Mouse (Mus musculus) MEL (cell line): ENCODE data around the gene Napa. TPM values are rescaled to one million over a fixed set of nuclear protein-coding genes. Genes with fewer than 3 reads are reported as not detected.
A peak's percentile ranks its signal among the peaks of the same experiment; 100 is the strongest.

Experiments used
- DNase-seq: peaks from one replicate; pipeline ENCODE4 v3.0.0; 2011; ENCODE audit warnings: low read depth, low spot score
- H3K27ac ChIP-seq: 2 replicates; pipeline ENCODE4 v1.5.1; 2012; ENCODE audit warnings: low read depth, mild to moderate bottlenecking, control low read depth, low read length, moderate library complexity; ENCODE audit not compliant: control insufficient read depth
- H3K27me3 ChIP-seq, 2 experiments: fragments of 150-350 bp in 1 of 2; sonication (generic) in 1 of 2; 2 replicates each; pipeline ENCODE4 v1.6.1; 2012; ENCODE audit warnings: low read length in 2 of 2, mild to moderate bottlenecking in 2 of 2, improper control_type of control experiment in 1 of 2, moderate library complexity in 1 of 2; ENCODE audit not compliant: insufficient read depth in 2 of 2, control insufficient read depth in 1 of 2
- H3K36me3 ChIP-seq, 2 experiments: 2 replicates each; pipeline ENCODE4 v1.6.1; 2012 to 2014; ENCODE audit warnings: low read length in 2 of 2, improper control_type of control experiment in 1 of 2, inconsistent platforms in 1 of 2, mild to moderate bottlenecking in 1 of 2; ENCODE audit not compliant: insufficient read depth in 2 of 2, control insufficient read depth in 1 of 2
- H3K4me1 ChIP-seq, 2 experiments: fragments of 150-350 bp in 1 of 2; sonication (generic) in 1 of 2; 2 replicates each; pipeline ENCODE4 v1.6.1; 2012; ENCODE audit warnings: low read length in 2 of 2, improper control_type of control experiment in 1 of 2, mild to moderate bottlenecking in 1 of 2; ENCODE audit not compliant: insufficient read depth in 2 of 2, control insufficient read depth in 1 of 2
- H3K4me3 ChIP-seq, 2 experiments: fragments of 150-350 bp in 1 of 2; sonication (generic) in 1 of 2; 2 replicates each; pipeline ENCODE4 v1.5.1; 2012; ENCODE audit warnings: low read depth in 2 of 2, low read length in 2 of 2, mild to moderate bottlenecking in 2 of 2, moderate library complexity in 2 of 2, control low read depth in 1 of 2, improper control_type of control experiment in 1 of 2; ENCODE audit not compliant: control insufficient read depth in 1 of 2, insufficient read depth in 1 of 2
- H3K79me2 ChIP-seq: 2 replicates; pipeline ENCODE4 v1.6.1; 2012; ENCODE audit warnings: mild to moderate bottlenecking, low read length, moderate library complexity; ENCODE audit not compliant: control insufficient read depth, poor library complexity, insufficient read depth
- H3K9ac ChIP-seq: 2 replicates; pipeline ENCODE4 v1.6.1; 2012; ENCODE audit warnings: low read depth, mild to moderate bottlenecking, control low read depth, low read length, moderate library complexity; ENCODE audit not compliant: control insufficient read depth, poor library complexity, severe bottlenecking
- H3K9me3 ChIP-seq: fragments of 150-350 bp; sonication (generic); replicated peaks from 2 replicates; pipeline ENCODE4 v1.6.1; 2012; ENCODE audit warnings: mild to moderate bottlenecking, low read length, improper control_type of control experiment, moderate library complexity; ENCODE audit not compliant: insufficient read depth
- BHLHE40 ChIP-seq: IDR thresholded peaks from 2 replicates; pipeline ENCODE4 v1.6.1; 2012; ENCODE audit warnings: low read depth, mild to moderate bottlenecking, inconsistent platforms, low read length, improper control_type of control experiment, borderline replicate concordance
- CTCF ChIP-seq, 3 experiments: IDR thresholded peaks in 2 of 3; conservative IDR thresholded peaks in 1 of 3; 2 replicates each; pipeline ENCODE4 v1.5.1; 2011 to 2012; ENCODE audit warnings: low read length in 3 of 3, low read depth in 2 of 3, mild to moderate bottlenecking in 2 of 3, improper control_type of control experiment in 1 of 3, inconsistent platforms in 1 of 3, mixed read lengths in 1 of 3, moderate library complexity in 1 of 3; ENCODE audit not compliant: control insufficient read depth in 1 of 3, insufficient read depth in 1 of 3, poor library complexity in 1 of 3, severe bottlenecking in 1 of 3
- E2F4 ChIP-seq: IDR thresholded peaks from 2 replicates; pipeline ENCODE4 v1.6.1; 2011; ENCODE audit warnings: low read depth, low read length, improper control_type of control experiment, borderline replicate concordance
- ELF1 ChIP-seq: IDR thresholded peaks from 2 replicates; pipeline ENCODE4 v1.6.1; 2014; ENCODE audit warnings: low read depth, mild to moderate bottlenecking, inconsistent platforms, low read length, improper control_type of control experiment, moderate library complexity
- EP300 ChIP-seq, 2 experiments: IDR thresholded peaks; 2 replicates each; pipeline ENCODE4 v1.6.1; 2011; ENCODE audit warnings: improper control_type of control experiment in 2 of 2, low read length in 2 of 2, low read depth in 1 of 2, mild to moderate bottlenecking in 1 of 2
- ETS1 ChIP-seq: IDR thresholded peaks from 2 replicates; pipeline ENCODE4 v1.6.1; 2012; ENCODE audit warnings: low read depth, mild to moderate bottlenecking, inconsistent platforms, low read length, improper control_type of control experiment, moderate library complexity
- GATA1 ChIP-seq: IDR thresholded peaks from 2 replicates; pipeline ENCODE4 v1.6.1; 2011; ENCODE audit warnings: low read depth, low read length, improper control_type of control experiment
- HCFC1 ChIP-seq: IDR thresholded peaks from 2 replicates; pipeline ENCODE4 v1.6.1; 2012; ENCODE audit warnings: low read depth, mild to moderate bottlenecking, inconsistent platforms, low read length, improper control_type of control experiment, moderate library complexity
- MAX ChIP-seq: IDR thresholded peaks from 2 replicates; pipeline ENCODE4 v1.6.1; 2011; ENCODE audit warnings: low read length, improper control_type of control experiment
- MXI1 ChIP-seq: IDR thresholded peaks from 2 replicates; pipeline ENCODE4 v1.6.1; 2011; ENCODE audit warnings: mild to moderate bottlenecking, low read depth, low read length, improper control_type of control experiment
- MYB ChIP-seq: IDR thresholded peaks from 2 replicates; pipeline ENCODE4 v1.6.1; 2011; ENCODE audit warnings: mild to moderate bottlenecking, low read depth, low read length, improper control_type of control experiment
- NELFE ChIP-seq: IDR thresholded peaks from 2 replicates; pipeline ENCODE4 v1.6.1; 2011; ENCODE audit warnings: low read depth, low read length, improper control_type of control experiment
- SIN3A ChIP-seq: IDR thresholded peaks from 2 replicates; pipeline ENCODE4 v1.6.1; 2012; ENCODE audit warnings: low read length, improper control_type of control experiment, inconsistent platforms
- SMC3 ChIP-seq: IDR thresholded peaks from 2 replicates; pipeline ENCODE4 v1.6.1; 2011; ENCODE audit warnings: low read depth, low read length, improper control_type of control experiment
- TBP ChIP-seq: IDR thresholded peaks from 2 replicates; pipeline ENCODE4 v1.8.0; 2011; ENCODE audit warnings: low read depth, low read length, improper control_type of control experiment
- TCF12 ChIP-seq: IDR thresholded peaks from 2 replicates; pipeline ENCODE4 v1.6.1; 2014; ENCODE audit warnings: low read depth, mild to moderate bottlenecking, inconsistent platforms, low read length, improper control_type of control experiment, moderate library complexity
- ZC3H11A ChIP-seq: IDR thresholded peaks from 2 replicates; pipeline ENCODE4 v1.6.1; 2012; ENCODE audit warnings: low read depth, mild to moderate bottlenecking, inconsistent platforms, low read length, improper control_type of control experiment
- ZMIZ1 ChIP-seq: IDR thresholded peaks from 2 replicates; pipeline ENCODE4 v1.6.1; 2012; ENCODE audit warnings: low read depth, mild to moderate bottlenecking, inconsistent platforms, low read length, improper control_type of control experiment, moderate library complexity
- ZNF384 ChIP-seq: IDR thresholded peaks from 2 replicates; pipeline ENCODE4 v1.6.1; 2012; ENCODE audit warnings: low read depth, mild to moderate bottlenecking, inconsistent platforms, low read length, improper control_type of control experiment
- polyA plus RNA-seq, 2 experiments: library from polyadenylated mRNA; stranded (reverse) in 1 of 2; unstranded in 1 of 2; fragments of >175 nt in 1 of 2; fragments of >200 nt in 1 of 2; gene quantifications; 2 replicates each; pipeline versions ENCODE4 v1.2.1 to v1.2.4; 2012; ENCODE audit warnings: low replicate concordance in 2 of 2, low read depth in 1 of 2; ENCODE audit not compliant: insufficient read length in 2 of 2, insufficient read depth in 1 of 2, missing spikeins in 1 of 2
- total RNA-seq: library from RNA; depleted of rRNA; stranded (reverse); fragments of 300-350 nt; gene quantifications from 2 replicates; pipeline ENCODE4 v1.2.3, GENCODE M21; 2012

Gene Napa
- total and polyA plus RNA-seq, 3 experiments: 56.1 to 132 TPM; not detected in 1

DNA sequence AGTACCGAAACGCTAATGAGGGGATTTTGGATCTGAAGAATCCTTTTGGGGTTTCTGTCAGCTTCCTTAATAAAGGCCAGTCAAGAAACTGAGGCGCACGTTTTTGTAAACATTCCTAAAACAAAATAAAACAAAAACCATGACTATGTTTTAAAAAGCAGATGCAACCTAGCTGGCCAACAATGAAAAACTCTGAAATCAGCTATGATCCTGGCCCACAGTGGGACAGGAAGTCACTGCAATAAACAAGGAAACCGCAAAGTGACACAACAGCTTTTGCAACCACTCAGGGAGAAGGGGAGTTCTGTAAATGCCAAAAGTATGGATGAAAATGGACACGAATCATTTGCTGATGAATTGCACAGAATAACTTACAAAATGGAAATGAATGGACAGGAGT is 45.2 kb upstream of the Napa start:
- peaks cover 0 to 19% of the 10 kb centered on the region in 2 experiments; a peak in 2 of 4 replicates for H3K36me3 ChIP-seq
- peak overlapping the region; percentile 42 to 46 for H3K4me3 ChIP-seq
- no peaks in the 10 kb centered on the region for H3K9me3 ChIP-seq
- H3K9ac ChIP-seq: peak overlapping the region; percentile 47
- DNase-seq: peak; percentile 84
- H3K27me3 ChIP-seq: no peaks in the 10 kb centered on the region
- H3K27ac ChIP-seq: peak overlapping the region; percentile 51
- peak; percentile 63 for TF ChIP-seq SIN3A
- TF ChIP-seq NELFE: peak; percentile 36; the same call in 1 of the 2 replicates
- TF ChIP-seq MXI1: peak; percentile 54; the same call in 1 of the 2 replicates
- peak; percentile 16; the same call in 1 of the 2 replicates for TF ChIP-seq HCFC1
- peak; percentile 62 for TF ChIP-seq ELF1
- no peak for TF ChIP-seq MAX
- TF ChIP-seq ETS1: peak; percentile 61
- no peak for TF ChIP-seq EP300 (IDR thresholded peaks at IDR 0.05; ENCODE audit: low read depth in 1 of 2, low read length in 2 of 2)
- 0 out of 2 replicates have a peak, but pooled peaks have one; percentile 16 for TF ChIP-seq TBP
- peak; percentile 24; the same call in 1 of the 2 replicates for TF ChIP-seq TCF12
- 0 out of 2 replicates have a peak, but pooled peaks have one; percentile 5 for TF ChIP-seq ZMIZ1
- H3K79me2 ChIP-seq: peaks cover 23% of the 10 kb centered on the region
- H3K4me1 ChIP-seq: peaks cover 2 to 23% of the 10 kb centered on the region in 2 experiments; a peak in 2 of 4 replicates

DNA sequence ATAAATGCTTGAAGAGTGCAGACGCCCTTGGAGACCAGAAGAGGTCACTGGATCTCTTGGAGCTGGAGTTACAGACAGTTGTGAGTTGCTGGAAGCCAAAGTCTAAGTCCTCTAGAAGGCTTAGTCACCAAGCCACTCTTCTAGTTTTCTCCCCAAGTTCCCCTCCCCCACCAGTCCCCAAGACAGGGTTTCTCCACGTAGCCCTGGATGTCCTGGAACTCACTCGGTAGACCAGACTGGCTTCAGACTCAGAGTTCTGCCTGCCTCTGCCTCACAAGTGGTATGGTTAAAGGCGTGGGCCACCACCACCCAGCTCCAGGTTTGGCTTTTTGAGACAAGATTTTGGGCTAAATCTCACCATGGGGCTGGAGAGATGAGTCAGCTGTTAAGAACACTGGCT is 43.3 kb upstream of the Napa start:
- no peak overlapping the region for H3K27ac ChIP-seq
- peak in 1 of 3 experiments; percentile 8; a peak in 1 of 6 replicates for TF ChIP-seq CTCF (IDR thresholded peaks at IDR 0.05 in 2 of 3, conservative IDR thresholded peaks at IDR 0.05 in 1 of 3; ENCODE audit: control insufficient read depth in 1 of 3, insufficient read depth in 1 of 3, low read depth in 2 of 3, low read length in 3 of 3, poor library complexity in 1 of 3, severe bottlenecking in 1 of 3)
- TF ChIP-seq MYB: no peak
- peak; percentile 32 for DNase-seq
- H3K9me3 ChIP-seq: no peaks in the 10 kb centered on the region
- no peak overlapping the region for H3K9ac ChIP-seq
- no peak overlapping the region for H3K4me3 ChIP-seq
- peaks cover 7% of the 10 kb centered on the region for H3K79me2 ChIP-seq
- H3K36me3 ChIP-seq: peaks cover 0 to 16% of the 10 kb centered on the region in 2 experiments; a peak in 2 of 4 replicates
- 0 out of 4 replicates have a peak, but pooled peaks cover 0 to under 1% of the 10 kb centered on the region in 2 experiments for H3K27me3 ChIP-seq
- peaks cover 2 to 19% of the 10 kb centered on the region in 2 experiments; a peak in 2 of 4 replicates for H3K4me1 ChIP-seq

DNA sequence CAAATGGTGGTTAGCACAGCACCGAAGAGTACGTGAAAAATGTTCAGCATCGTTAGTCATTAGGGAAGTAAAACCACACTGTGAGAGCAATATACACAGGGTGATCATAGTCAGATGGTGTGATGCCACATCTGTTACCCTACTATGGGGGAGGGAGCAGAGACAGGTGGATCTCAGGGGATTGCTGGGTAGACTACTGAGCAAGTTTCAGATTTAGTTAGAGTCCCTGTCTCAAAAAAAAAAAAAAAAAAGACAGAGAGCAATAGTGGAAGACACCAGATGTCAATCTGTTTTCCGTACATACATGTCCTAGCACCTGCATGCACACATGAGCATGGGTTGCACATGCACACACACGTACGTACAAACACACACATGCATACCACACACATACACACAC is 42.6 kb upstream of the Napa start:
- Histone ChIP-seq H3K4me3 (no peak overlapping the region), H3K79me2 (peaks cover under 1% of the 10 kb centered on the region), H3K27me3 (0 out of 4 replicates have a peak, but pooled peaks cover 0 to 2% of the 10 kb centered on the region in 2 experiments), H3K27ac (no peak overlapping the region), H3K9me3 (no peaks in the 10 kb centered on the region), H3K36me3 (peaks cover 0 to 11% of the 10 kb centered on the region in 2 experiments; a peak in 2 of 4 replicates), H3K4me1 (peaks cover 2 to 12% of the 10 kb centered on the region in 2 experiments; a peak in 2 of 4 replicates), H3K9ac (no peak overlapping the region)
- DNase-seq: no peak
- TF ChIP-seq BHLHE40 (no peak), MYB (no peak), GATA1 (no peak), E2F4 (no peak), ZC3H11A (no peak), SMC3 (no peak), ZNF384 (no peak)
